Mouse (Mus musculus) ovary, postnatal 36 days (tissue): ENCODE results near the gene Pcbp2.
A peak's percentile ranks its signal among the peaks of the same experiment; 100 is the strongest.

Experiments
- DNase-seq: peaks from one replicate; pipeline ENCODE4 v3.0.0; 2022; ENCODE audit warnings: low spot score, mixed read lengths

Pcbp2 gene

DNA sequence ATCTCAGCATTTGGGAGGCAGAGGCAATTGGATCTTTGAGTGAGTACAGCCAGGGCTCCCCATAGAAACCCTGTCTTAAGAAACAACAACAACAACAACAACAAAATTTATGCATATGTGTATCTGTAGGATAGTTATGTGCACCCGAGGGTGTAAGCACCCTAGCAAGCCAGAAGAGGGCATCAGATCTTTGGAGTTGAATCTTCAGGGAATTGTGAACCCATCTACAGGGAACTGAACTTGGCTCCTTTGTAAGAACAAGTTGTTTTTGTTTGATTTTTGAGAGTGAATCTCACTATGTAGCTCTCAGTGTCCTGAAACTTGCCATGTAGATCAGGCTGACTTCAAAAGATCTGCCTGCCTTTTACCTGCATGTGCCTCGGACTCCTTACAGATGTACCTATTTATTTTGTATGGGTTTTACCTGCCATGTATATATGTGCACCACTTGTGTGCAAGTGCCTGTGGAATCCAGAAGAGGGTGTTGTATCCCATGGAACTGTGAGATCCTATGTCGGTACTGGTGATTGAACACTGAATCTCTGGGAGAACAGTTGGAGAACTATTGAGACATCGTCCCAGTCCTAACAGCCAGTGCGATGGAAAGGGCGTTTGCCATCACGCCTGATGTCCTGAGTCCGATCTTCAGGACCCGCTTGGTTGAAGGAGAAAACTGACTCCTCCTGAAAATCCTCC lies 1.5 kb upstream of the Pcbp2 start:
- DNase-seq = no peak

DNA sequence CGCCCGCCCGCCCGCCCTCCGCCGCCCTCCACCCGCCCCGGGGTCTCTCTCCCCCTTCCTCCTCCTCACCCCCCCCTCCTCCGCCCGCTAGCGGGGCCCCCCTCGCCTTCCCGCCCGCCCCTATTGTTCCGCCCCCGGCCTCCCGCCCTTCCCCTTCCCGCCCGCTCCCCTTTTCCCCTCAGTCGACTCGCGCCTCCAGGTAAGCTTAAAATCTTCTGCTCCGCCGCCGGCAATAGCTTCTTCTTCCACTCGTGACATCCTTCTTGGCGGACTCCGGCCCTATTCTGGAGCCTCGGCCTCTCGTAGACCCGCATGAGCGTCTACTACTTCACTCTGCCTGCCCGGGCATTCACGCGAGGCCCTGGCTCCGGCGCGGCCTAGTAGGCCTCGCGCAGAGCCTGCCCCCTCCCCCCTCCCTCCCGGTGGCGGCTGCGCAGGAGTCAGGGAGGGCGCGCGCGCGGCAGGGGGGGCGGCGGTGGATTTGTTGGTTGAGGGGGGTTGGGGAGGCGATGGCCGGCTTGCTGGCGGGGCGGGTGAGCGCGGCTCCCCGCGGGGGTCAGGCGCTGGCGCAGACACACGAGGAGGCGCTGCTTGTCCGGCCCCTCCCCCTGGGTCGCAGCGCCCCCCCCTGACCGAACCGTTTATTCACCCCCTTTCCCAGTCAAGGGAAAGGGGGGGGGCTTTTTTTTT lies 411 bp downstream of the Pcbp2 start:
- peak; percentile 85 for DNase-seq

DNA sequence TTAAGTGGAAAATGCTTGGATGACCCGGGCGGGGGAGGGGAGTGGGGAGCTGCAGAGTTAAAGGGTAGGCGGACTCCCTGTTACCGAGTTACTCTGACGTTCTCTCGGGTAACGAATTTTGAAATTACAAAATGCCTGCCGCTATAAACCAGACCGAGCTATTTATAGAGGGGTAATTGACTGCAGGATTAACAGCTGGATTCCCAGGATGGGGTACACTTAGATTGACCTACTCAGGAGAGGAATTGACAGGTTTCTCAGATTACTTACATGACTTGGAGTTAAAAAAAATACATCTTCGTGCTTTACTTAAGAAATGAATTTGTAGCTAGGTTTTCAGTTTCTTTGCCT lies 931 bp downstream of the Pcbp2 start:
- DNase-seq = no peak

DNA sequence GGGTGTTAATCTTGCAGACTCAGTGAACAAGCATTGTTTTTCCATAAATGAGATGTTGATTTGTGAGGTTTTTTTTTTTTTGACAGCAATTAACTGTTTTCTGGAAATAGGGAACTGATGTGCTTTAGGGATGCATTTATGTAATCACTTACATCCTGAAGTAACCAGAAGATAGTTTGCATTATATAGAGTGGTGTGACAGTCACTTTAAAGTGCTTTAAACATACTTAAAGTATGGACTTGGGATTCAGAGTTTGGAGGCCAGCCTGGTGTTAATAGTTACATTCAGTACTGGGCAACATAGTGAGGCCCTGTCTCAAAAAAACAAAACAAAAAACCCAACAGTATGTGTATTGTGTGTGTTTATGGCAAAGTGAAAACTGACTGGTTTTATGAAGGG lies 1.4 kb downstream of the Pcbp2 start:
- no peak for DNase-seq

DNA sequence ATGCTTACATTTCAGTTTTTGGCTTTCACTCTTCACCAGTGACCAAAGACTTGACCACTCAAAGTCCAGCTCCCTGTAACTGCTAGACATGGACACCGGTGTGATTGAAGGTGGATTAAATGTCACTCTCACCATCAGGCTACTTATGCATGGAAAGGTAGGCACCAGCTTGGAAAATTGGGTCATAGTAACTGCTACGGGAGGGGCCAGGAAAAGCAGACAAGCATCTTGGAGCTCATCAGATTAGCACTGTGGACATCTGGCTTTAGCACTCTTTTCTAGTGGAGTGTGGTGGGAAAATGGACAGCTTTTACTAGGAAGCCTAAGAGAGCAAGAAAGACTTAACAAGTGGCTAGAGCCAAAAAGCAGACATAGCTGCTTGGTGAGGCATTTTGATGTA lies 2.9 kb downstream of the Pcbp2 start:
- no peak for DNase-seq

DNA sequence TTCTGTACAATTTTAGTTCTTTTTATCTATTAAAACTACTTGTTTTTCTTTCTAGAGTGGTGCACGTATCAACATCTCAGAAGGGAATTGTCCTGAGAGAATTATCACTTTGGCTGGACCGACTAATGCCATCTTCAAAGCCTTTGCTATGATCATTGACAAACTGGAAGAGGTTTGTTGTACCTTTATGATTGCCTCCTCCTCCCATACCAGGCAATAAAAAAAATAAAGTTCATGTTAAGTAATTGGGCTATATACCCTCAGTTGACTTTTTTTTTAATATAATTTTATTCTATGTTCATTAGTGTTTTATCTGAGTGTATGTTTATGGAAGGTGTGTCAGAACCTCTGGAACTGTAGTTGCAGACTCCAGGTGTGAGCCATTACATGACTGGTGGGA lies 4.2 kb downstream of the Pcbp2 start:
- DNase-seq = no peak

DNA sequence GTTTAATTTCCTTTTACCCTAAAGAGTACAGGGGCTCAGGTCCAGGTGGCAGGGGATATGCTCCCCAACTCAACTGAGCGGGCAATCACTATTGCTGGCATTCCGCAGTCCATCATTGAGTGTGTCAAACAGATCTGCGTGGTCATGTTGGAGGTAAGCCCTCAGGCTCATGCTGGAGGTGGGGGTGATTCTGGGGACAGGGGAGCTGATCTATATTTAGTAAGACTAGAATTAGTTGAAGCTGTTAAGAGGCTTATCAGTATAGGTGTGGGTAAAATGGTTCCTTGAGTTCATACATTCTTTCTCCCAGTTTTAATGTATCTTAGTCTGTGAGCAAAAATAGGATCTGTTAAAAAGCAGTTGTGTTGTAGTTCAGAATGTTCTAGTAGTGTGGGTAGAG lies 12.8 kb downstream of the Pcbp2 start:
- no peak for DNase-seq

DNA sequence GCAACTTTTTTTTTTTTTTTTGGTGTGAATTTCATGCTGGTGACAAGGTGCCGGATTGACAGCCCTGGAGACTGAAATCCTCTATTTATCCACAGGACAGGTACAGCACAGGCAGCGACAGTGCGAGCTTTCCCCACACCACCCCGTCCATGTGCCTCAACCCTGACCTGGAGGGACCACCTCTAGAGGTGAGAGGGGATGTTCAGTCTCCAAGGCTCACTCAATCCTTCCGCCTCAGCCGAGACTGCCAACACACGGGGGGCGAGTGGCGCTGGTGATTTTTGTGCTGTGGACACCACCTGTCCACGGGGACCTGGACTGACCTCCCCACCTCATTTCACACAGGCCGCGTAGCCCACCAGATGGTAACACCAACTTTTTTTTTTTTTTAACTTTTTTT lies 15.5 kb downstream of the Pcbp2 start:
- DNase-seq = no peak

DNA sequence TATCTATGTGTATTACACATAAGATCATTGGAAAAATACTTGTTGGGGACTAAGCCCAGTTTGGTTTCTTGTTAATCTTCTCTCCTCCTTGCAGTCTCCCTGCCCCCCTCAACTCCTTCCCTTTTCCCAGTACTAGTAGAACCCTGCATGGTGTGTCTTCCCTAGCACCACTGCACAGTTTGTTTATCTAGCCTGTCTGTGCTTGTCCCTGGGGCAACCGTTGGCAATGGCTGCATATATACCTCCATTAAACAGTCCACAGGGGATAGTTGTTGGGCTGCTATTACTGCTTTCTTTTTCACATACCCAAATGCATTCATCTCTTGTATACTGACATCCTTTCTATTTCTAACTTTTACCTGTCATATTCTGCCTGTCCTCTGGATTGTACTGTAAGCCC lies 17.3 kb downstream of the Pcbp2 start:
- DNase-seq = no peak

DNA sequence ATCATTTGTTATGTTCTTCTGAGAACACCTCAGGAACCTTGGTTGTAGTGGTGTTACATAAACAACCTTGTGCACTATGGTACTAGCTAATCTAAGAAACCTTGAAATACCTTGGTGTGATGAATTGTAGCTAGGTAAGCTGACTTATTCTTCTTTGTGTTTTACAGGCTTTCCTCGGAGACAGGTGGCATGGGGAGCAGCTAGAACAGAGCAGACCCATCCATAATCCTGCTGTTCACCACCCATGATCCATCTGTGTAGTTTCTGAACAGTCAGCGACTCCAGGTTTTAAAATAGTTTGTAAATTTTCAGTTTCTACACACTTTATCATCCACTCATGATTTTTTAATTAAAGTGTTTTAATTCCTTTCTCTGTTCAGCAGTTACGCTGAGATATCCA lies 28.0 kb downstream of the Pcbp2 start:
- DNase-seq = no peak

DNA sequence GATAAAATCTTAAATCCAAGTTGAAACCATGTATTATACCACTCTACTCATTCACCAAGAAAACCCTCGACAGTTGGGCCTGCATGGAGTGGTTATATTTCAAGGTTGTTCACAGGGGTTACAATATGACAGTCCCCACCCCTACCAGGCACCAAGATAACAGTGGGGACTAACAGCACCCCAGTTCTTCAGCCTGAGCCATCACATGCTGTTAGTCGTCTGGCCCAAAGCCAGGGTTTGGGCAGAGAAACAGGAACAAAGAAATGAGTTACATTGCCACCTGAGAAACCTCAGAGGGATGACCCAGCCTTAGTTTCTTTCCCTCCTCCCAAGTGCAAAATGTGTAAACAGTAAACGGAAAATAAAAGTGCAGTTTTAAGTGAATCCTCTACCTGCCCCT lies 29.0 kb downstream of the Pcbp2 start:
- DNase-seq = no peak

DNA sequence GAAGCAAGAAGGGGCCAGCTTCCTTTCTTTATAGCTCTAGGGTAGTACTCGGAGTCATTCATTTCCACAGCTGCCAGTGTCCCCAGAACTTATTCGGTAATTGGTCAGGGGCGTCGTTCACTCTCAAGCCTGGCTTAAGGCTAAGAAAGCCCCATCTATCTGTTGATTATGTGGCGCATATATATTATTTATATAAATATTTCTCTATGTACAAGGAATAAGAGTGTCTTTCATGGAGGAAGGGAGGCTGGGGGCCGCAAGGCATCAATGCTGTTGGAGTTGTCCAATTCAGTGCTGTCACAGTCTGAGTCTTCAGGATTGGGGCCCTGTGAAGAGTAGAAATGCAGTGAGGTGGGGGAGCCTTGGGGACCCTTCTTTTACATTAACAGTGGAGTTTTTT lies 29.5 kb downstream of the Pcbp2 start:
- DNase-seq = no peak

DNA sequence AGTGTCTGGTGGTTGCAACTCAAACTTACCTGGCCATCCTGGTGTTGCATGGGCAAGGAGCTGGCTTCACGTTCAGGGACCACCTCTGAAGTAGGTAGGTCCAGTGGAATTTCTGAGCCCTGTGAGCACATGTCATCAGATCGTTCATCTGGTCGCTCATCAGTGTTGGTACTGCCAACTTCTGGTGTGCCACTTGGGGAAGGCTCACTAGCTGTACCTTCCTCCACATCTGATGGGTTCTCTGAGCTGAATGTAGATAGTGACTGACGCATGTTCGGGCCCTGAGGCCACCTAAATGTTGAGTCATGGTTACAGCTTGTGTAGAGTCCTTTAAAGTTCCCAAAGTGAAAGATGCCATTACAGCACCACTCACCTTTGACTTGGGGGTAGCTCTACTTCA lies 30.1 kb downstream of the Pcbp2 start:
- no peak for DNase-seq

DNA sequence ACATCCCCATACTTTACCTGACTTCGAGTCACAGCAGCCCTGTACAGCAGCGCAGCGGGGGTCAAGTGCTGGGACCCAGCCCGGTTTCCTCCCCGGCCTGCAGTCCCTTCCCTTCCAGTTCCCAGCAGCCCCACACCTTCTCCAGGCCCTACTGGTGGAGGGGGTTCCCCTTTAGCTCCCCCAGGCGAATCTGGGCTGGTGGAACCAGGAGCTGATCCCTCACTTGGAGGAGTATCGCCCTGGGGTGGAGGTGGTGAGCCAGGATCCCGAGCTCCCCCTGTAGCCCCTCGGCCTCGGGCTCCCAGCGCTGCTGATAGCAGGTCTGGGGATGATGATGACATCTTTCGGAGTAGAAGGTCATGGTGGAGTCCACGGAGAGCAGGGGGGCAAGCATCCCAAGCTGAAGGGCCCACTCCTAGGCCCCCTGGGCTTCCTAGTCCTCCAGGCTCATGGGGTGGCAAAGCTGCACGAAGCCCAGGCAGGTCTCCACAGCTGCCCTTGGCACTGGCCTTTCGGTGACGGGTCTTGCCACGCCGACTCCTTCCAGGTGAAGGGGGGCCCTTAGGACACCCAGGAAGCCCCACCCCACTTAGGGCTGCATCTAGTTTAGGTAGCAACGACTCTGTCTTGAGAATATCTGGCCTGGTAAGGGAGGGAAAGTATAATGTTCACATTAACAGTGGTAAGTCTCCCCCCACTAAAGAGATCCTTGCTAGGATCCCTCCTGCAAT lies 30.9 kb downstream of the Pcbp2 start:
- DNase-seq = no peak

DNA sequence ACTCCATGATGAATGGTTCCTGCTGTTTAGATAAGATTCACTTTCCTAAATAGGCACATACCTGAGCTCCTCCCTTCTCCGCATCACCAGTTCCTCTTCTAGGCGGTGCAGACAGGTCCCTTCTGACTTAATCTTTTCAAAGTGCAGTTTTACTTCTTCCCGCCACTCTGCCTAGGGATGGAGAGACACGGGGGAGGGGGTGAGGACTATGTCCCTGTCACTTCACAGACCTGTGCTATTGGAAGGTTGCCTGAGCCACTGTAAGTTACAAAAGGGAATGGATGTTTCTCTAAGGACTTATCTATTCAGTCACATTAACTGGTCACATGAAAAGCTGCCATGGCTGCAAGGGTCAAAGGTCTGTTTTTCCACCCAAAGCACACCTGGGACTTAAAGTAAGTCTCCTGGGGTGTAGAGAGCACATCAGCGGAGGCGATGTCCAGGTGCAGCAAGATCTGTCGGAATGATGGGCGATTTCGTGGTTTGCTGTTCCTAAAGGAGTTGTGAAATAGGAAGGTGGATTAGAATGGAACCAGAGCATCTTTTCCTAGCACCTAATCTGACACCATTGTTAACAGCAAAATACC lies 32.0 kb downstream of the Pcbp2 start:
- no peak for DNase-seq

DNA sequence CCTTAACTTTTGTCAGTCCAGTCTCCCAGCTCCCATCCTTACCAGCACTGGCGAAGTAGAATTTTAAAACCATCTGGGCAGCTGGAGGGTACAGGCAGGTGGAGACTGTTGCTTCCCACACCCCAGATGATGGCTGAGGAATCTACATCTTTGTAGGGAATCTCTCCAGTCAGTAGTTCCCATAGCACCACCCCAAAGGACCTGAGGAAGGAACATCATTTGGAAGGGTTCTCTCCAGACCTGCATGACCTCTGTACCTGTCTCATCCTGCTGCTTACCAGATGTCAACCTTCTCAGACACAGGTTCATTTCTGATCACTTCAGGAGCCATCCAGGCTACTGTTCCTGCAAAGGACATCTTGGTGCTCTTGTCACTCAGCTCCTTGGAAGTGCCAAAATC lies 33.1 kb downstream of the Pcbp2 start, which contains the start of gene Gm10337:
TSS of gene Gm10337 (plus strand) at position 276 of the 400 bp plus-strand sequence.
- no peak for DNase-seq

DNA sequence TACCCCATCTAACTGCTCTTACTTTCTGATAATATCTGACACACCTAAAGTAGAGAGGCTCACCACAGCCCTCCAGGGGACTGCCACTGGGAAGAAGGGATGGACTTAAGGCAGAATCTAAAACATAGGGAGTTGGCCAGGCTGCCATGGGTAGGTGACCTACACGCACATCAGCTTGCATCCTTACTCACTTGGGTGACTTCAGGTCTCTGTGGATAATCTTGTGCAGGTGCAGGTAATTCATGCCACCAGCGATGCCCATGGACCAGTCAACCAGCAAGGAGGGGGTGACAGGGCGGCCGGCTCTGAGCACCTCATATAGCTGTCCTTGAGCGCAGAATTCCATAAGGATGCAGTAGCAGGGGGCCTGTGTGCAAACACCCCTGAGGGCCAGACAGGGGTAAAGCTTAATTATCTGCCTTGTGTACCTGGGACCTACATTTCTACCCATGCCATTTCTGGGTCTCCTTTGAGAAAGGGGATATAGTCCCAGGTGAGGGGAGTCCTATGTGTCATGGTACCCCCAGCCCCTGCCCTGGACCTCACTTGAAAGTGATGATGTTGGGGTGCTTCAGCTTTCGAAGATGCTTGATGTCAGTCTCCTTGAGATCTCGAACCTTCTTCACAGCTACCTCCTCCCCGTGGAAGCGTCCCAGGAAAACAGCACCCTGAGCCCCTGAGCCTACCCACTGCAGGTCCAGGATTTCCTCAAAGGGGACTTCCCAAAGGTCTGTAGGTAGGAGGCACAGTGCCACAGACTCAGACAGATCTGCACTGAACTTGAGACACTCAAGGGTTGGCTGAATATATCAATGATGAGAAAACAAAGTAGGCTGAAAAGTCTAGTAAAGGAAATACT lies 33.8 kb downstream of the Pcbp2 start:
- DNase-seq = no peak

DNA sequence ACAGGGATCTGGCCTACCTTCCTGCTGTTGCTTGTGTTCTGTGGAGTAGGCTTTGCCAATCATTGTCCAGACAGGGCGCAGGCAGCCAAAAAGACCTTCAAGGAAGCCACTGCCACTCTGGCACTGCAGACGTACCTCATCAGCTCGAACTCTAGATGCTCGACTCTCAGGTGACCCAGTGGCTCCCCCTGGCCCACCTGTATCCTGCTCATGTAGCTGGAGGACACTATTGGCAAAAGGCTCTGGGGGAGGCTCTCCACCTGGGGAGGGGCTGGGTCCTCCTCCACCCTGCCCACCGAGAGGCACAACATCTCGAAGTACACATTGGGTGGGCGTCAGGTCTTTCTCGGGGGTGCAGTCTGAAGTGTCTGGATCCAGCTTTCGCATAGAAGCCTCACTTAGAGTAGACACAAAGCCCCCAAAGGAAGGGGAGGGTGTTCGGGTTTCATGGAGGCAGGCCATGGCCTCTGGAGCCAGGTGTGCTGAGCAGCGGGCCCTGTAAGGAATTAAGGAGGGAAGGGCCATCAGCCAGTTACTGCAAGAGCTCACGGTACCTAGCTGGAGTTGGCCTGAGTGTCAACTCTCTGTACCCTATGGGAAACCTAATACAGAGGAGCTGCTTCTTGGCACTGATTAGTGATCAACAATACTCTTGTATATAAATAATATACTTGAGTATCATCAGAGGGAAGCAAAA lies 34.9 kb downstream of the Pcbp2 start:
- DNase-seq = no peak

DNA sequence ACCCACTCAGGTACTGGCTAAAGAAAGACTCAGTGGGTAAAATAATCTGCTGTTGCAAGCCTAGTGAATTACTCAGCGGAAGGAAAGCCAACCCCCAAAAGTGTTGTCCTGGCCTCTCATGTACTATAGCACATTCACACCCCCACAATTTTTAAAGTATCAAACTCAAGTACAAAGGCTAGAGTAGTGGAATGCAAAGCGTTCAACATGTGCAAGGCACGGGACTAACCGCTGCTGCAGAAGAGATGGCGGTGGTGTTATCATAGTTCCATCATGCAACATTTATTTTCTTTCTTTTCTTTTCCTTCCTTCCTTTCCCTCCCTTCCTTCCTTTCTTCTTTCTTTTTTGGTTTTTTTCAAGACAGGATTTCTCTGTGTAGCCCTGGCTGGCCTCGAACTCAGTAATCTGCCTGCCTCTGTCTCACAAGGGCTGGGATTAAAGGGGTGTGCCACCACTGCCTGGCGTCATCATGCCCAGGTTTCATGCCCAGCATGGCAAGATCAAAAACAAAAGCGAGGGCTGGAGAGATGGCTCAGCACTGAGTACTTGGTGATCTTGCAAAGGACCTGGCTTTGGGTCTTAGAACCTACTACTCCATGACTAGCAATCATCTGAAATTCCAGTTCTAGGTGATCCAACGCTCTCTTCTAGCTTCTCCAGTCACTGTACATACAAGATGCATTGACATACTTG lies 35.6 kb downstream of the Pcbp2 start:
- no peak for DNase-seq

DNA sequence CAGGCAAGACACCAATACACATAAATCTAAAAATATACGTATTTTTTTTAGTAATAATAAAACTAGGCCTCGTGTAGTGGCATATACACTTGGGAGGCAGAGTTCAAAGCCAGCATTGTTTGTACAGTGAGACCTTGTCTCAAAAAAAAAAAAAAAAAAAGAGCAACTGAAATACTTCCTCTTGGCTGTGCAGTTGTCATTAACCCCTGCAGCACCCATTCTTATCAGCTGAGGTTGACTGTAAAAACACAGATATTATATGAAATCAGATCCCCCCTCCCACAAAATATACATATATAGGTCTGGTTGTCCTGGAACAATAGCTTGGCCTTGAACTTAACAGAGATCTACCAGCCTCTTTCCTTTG lies 36.1 kb downstream of the Pcbp2 start:
- DNase-seq = no peak

DNA sequence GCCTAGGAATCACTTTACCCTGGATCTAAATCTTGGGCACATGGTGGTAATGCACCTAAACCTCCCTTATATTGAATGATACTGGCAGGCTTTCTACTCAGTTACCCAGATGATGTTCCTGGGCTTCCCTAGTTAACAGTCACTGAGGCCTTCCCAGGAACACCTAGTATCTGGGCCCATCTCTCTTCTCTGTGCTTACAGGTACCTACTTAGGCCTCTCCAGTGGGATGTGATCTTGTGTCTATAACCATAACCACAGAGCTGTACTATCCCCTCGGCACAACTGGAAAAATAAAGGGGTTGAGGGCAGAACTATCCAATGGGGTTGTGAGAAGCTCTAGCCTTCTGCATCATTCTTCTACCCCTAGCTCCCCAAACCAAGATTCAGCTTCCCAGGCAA lies 36.5 kb downstream of the Pcbp2 start:
- no peak for DNase-seq
